Mouse (Mus musculus) midbrain, embryonic 11.5 days (tissue): ENCODE measurements around the gene Plekhh3. TPM values are rescaled to one million over a fixed set of nuclear protein-coding genes. Genes with fewer than 3 reads are reported as not detected.
A peak's percentile ranks its signal among the peaks of the same experiment; 100 is the strongest.
"Not testable (repeated sequence)": the region's sequence is repeated elsewhere in the genome, so short reads cannot be mapped to it uniquely, and the experiment has no call there.

ENCODE experiments used
- ATAC-seq: fragments of 200-750 bp; cut with Nextera tagmentation; 2 replicates; pipeline ENCODE4 v1.8.0; 2017; ENCODE audit warnings: moderate TSS enrichment, moderate library complexity; ENCODE audit not compliant: low FRiP score
- DNase-seq: peaks from one replicate; pipeline ENCODE4 v3.0.0; 2015; ENCODE audit warnings: low spot score; ENCODE audit errors: missing footprints
- H3K27ac ChIP-seq: fragments of 300-500 bp; sonication (generic); 2 replicates; pipeline ENCODE4 v1.5.1; 2014; ENCODE audit warnings: low read depth, low read length
- H3K27me3 ChIP-seq: fragments of 300-500 bp; sonication (generic); 2 replicates; pipeline ENCODE4 v1.6.1; 2014; ENCODE audit warnings: mild to moderate bottlenecking, low read length, moderate library complexity, mixed read lengths; ENCODE audit not compliant: control insufficient read depth, insufficient read depth
- H3K36me3 ChIP-seq: fragments of 300-500 bp; sonication (generic); 2 replicates; pipeline ENCODE4 v1.6.1; 2014; ENCODE audit warnings: mild to moderate bottlenecking, low read length, moderate library complexity, mixed read lengths; ENCODE audit not compliant: control insufficient read depth, insufficient read depth
- H3K4me1 ChIP-seq: fragments of 300-500 bp; sonication (generic); 2 replicates; pipeline ENCODE4 v1.6.1; 2014; ENCODE audit warnings: low read length; ENCODE audit not compliant: control insufficient read depth, insufficient read depth
- H3K4me2 ChIP-seq: fragments of 300-500 bp; sonication (generic); 2 replicates; pipeline ENCODE4 v1.6.1; 2014; ENCODE audit warnings: mild to moderate bottlenecking, moderate library complexity
- H3K4me3 ChIP-seq: fragments of 300-500 bp; sonication (generic); 2 replicates; pipeline ENCODE4 v1.5.1; 2014; ENCODE audit warnings: low read depth, low read length
- H3K9ac ChIP-seq: fragments of 300-500 bp; sonication (generic); 2 replicates; pipeline ENCODE4 v1.6.1; 2014; ENCODE audit warnings: low read length
- H3K9me3 ChIP-seq: fragments of 300-500 bp; sonication (generic); 2 replicates; pipeline ENCODE4 v1.6.1; 2016; ENCODE audit warnings: low read length; ENCODE audit not compliant: control insufficient read depth
- WGBS: fragments of 180-500 bp; shearing (Covaris S2); extraction: QIAGEN DNeasy Blood & Tissue Kit; methylation state at CpG from one replicate; pipeline ENCODE4 v1.1.7; 2014; 5-methylcytosine and 5-hydroxymethylcytosine counted together
- polyA plus RNA-seq: library from polyadenylated mRNA; unstranded; fragments of >200 nt; fragmentation: Nextera tagmentation; extraction: Ambion mirVana; gene quantifications from 2 replicates; pipeline ENCODE4 v1.2.1, GENCODE M21; 2014

Gene Plekhh3
- polyA plus RNA-seq, 1 experiment from 2014 or later: 5.8 TPM

- Histone ChIP-seq H3K27ac (no peak overlapping the region), H3K4me1 (peaks cover 4% of the 10 kb centered on the region), H3K4me2 (no peak overlapping the region), H3K9me3 (no peaks in the 10 kb centered on the region), H3K9ac (no peak overlapping the region), H3K36me3 (no peaks in the 10 kb centered on the region), H3K4me3 (no peak overlapping the region), H3K27me3 (peaks cover 52% of the 10 kb centered on the region)
- DNase-seq (peak; percentile 61), ATAC-seq (no peak)
- WGBS: 56% methylated on average over 5 of the region's 5 CpGs
Measured at GRCm38 (mm10) chr11:101162301-101162700, 8.8 kb downstream of the Plekhh3 start.

- H3K9me3 ChIP-seq: no peaks in the 10 kb centered on the region
- peak; percentile 21 for DNase-seq
- no peak overlapping the region for H3K4me3 ChIP-seq
- H3K4me1 ChIP-seq: peaks cover 4% of the 10 kb centered on the region
- no peak overlapping the region for H3K27ac ChIP-seq
- ATAC-seq: no peak
- H3K9ac ChIP-seq: no peak overlapping the region
- no peaks in the 10 kb centered on the region for H3K36me3 ChIP-seq
- WGBS: 92% methylated on average over 15 of the region's 15 CpGs
- no peak overlapping the region for H3K4me2 ChIP-seq
- peaks cover 44% of the 10 kb centered on the region for H3K27me3 ChIP-seq
Measured at GRCm38 (mm10) chr11:101161551-101161950, 9.6 kb downstream of the Plekhh3 start.

- not testable (repeated sequence) for H3K4me3 ChIP-seq, DNase-seq, H3K27ac ChIP-seq, H3K9me3 ChIP-seq, ATAC-seq, H3K9ac ChIP-seq, H3K4me2 ChIP-seq, H3K4me1 ChIP-seq, H3K36me3 ChIP-seq
- 85% methylated on average over 6 of the region's 8 CpGs for WGBS
- H3K27me3 ChIP-seq: peaks cover 43% of the 10 kb centered on the region
Measured at GRCm38 (mm10) chr11:101160981-101161505, 10.1 kb downstream of the Plekhh3 start.

- Histone ChIP-seq H3K27me3 (peaks cover 34% of the 10 kb centered on the region), H3K4me1 (peaks cover 11% of the 10 kb centered on the region)
- not testable (repeated sequence) for DNase-seq, H3K9me3 ChIP-seq, H3K4me2 ChIP-seq, H3K27ac ChIP-seq, H3K4me3 ChIP-seq, H3K9ac ChIP-seq, H3K36me3 ChIP-seq, ATAC-seq
- WGBS: 73% methylated on average over 8 of the region's 10 CpGs
Measured at GRCm38 (mm10) chr11:101160151-101160550, 11.0 kb downstream of the Plekhh3 start.

- Histone ChIP-seq H3K27me3 (peaks cover 4% of the 10 kb centered on the region), H3K9me3 (no peaks in the 10 kb centered on the region), H3K27ac (peak within 1 kb of the TSS; percentile 54; the same call in 1 of the 2 replicates), H3K4me3 (peak within 1 kb of the TSS; percentile 31), H3K4me2 (peak within 1 kb of the TSS; percentile 64), H3K36me3 (no peaks in the 10 kb centered on the region), H3K9ac (peak within 1 kb of the TSS; percentile 63), H3K4me1 (peaks cover 7% of the 10 kb centered on the region; the same call in 1 of the 2 replicates)
- WGBS: 2% methylated on average over 36 of the region's 36 CpGs
- ATAC-seq (peak; percentile 70), DNase-seq (peak; percentile 93)
Measured at GRCm38 (mm10) chr11:101155728-101156371, 15.3 kb downstream of the Plekhh3 start, which contains the start of gene Tubg2. TSS of gene Tubg2 (plus strand) at chr11:101155907.

- no peak overlapping the region for H3K27ac ChIP-seq
- peaks cover 7% of the 10 kb centered on the region; the same call in 1 of the 2 replicates for H3K4me1 ChIP-seq
- WGBS: 73% methylated on average over 6 of the region's 6 CpGs
- H3K4me2 ChIP-seq: no peak overlapping the region
- ATAC-seq (no peak), DNase-seq (peak; percentile 61)
- no peak overlapping the region for H3K4me3 ChIP-seq
- no peaks in the 10 kb centered on the region for H3K36me3 ChIP-seq
- no peaks in the 10 kb centered on the region for H3K9me3 ChIP-seq
- H3K27me3 ChIP-seq: peaks cover 4% of the 10 kb centered on the region
- no peak overlapping the region for H3K9ac ChIP-seq
Measured at GRCm38 (mm10) chr11:101155151-101155550, 16.0 kb downstream of the Plekhh3 start.

- H3K9ac ChIP-seq: no peak overlapping the region
- DNase-seq (peak; percentile 64), ATAC-seq (no peak)
- peaks cover 4% of the 10 kb centered on the region for H3K27me3 ChIP-seq
- H3K4me2 ChIP-seq: no peak overlapping the region
- no peaks in the 10 kb centered on the region for H3K36me3 ChIP-seq
- H3K27ac ChIP-seq: no peak overlapping the region
- peaks cover 7% of the 10 kb centered on the region; the same call in 1 of the 2 replicates for H3K4me1 ChIP-seq
- H3K4me3 ChIP-seq: no peak overlapping the region
- no peaks in the 10 kb centered on the region for H3K9me3 ChIP-seq
Measured at GRCm38 (mm10) chr11:101154648-101155047, 16.5 kb downstream of the Plekhh3 start.

- Histone ChIP-seq H3K36me3 (no peaks in the 10 kb centered on the region), H3K27ac (no peak overlapping the region), H3K4me2 (no peak overlapping the region), H3K9me3 (no peaks in the 10 kb centered on the region), H3K27me3 (peaks cover 4% of the 10 kb centered on the region), H3K4me3 (no peak overlapping the region), H3K9ac (no peak overlapping the region), H3K4me1 (peaks cover 7% of the 10 kb centered on the region; the same call in 1 of the 2 replicates)
- WGBS: 93% methylated on average over 1 of the region's 1 CpGs
- DNase-seq (no peak), ATAC-seq (no peak)
Measured at GRCm38 (mm10) chr11:101152825-101153224, 18.3 kb downstream of the Plekhh3 start.

- Histone ChIP-seq H3K9me3 (no peaks in the 10 kb centered on the region), H3K4me1 (peaks cover 4% of the 10 kb centered on the region; the same call in 1 of the 2 replicates), H3K27me3 (no peaks in the 10 kb centered on the region; the same call in 1 of the 2 replicates), H3K4me2 (no peak overlapping the region), H3K9ac (no peak overlapping the region), H3K36me3 (no peaks in the 10 kb centered on the region), H3K4me3 (no peak overlapping the region), H3K27ac (no peak overlapping the region)
- no peak for ATAC-seq
- 50% methylated on average over 2 of the region's 2 CpGs for WGBS
- peak; percentile 21 for DNase-seq
Measured at GRCm38 (mm10) chr11:101151063-101151462, 20.1 kb downstream of the Plekhh3 start.
